Mouse (Mus musculus) 3134 (cell line): ENCODE results near the gene Map6d1.

Experiments
- DNase-seq: peaks from one replicate; pipeline ENCODE4 v3.0.0-alpha.2; 2011; ENCODE audit warnings: low spot score; ENCODE audit not compliant: insufficient read length; ENCODE audit errors: extremely low read depth

Map6d1 gene

GRCm38 (mm10) chr16:20191161-20191882 lies 49.8 kb downstream of the Map6d1 start:
- no peak for DNase-seq

GRCm38 (mm10) chr16:20185368-20185767 lies 55.8 kb downstream of the Map6d1 start:
- no peak for DNase-seq
